Mouse (Mus musculus) forebrain, embryonic 14.5 days (tissue): ENCODE measurements around the gene Rnf126. TPM values are rescaled to one million over a fixed set of nuclear protein-coding genes. Genes with fewer than 3 reads are reported as not detected.
"Not testable (repeated sequence)": the region's sequence is repeated elsewhere in the genome, so short reads cannot be mapped to it uniquely, and the experiment has no call there.

Source experiments
- ATAC-seq: fragments of 200-750 bp; cut with Nextera tagmentation; 2 replicates; pipeline ENCODE4 v1.8.0; 2017; ENCODE audit warnings: mild to moderate bottlenecking, moderate library complexity
- DNase-seq: peaks from one replicate; pipeline ENCODE4 v3.0.0-alpha.2; 2015; ENCODE audit warnings: low spot score
- H3K27ac ChIP-seq: fragments of 300-500 bp; sonication (generic); 2 replicates; pipeline ENCODE4 v1.5.1; 2014; ENCODE audit warnings: low read depth, mild to moderate bottlenecking, control low read depth, low read length, moderate library complexity
- H3K27me3 ChIP-seq: fragments of 300-500 bp; sonication (generic); replicated peaks from 2 replicates; pipeline ENCODE4 v1.6.1; 2014; ENCODE audit warnings: low read length, control low read depth, mixed read lengths; ENCODE audit not compliant: control insufficient read depth, insufficient read depth
- H3K36me3 ChIP-seq: fragments of 300-500 bp; sonication (generic); 2 replicates; pipeline ENCODE4 v1.6.1; 2014; ENCODE audit warnings: low read length, control low read depth; ENCODE audit not compliant: control insufficient read depth, insufficient read depth
- H3K4me1 ChIP-seq: fragments of 300-500 bp; sonication (generic); 2 replicates; pipeline ENCODE4 v1.6.1; 2014; ENCODE audit warnings: antibody characterized with exemption, low read length, control low read depth; ENCODE audit not compliant: control insufficient read depth, insufficient read depth
- H3K4me2 ChIP-seq: fragments of 300-500 bp; sonication (generic); 2 replicates; pipeline ENCODE4 v1.6.1; 2014; ENCODE audit warnings: mild to moderate bottlenecking, control low read depth, low read length
- H3K4me3 ChIP-seq: fragments of 300-500 bp; sonication (generic); 2 replicates; pipeline ENCODE4 v1.5.1; 2014; ENCODE audit warnings: low read depth, low read length, control low read depth
- H3K9ac ChIP-seq: fragments of 300-500 bp; sonication (generic); 2 replicates; pipeline ENCODE4 v1.6.1; 2014; ENCODE audit warnings: mild to moderate bottlenecking, low read length, control low read depth, moderate library complexity
- H3K9me3 ChIP-seq: fragments of 300-500 bp; sonication (generic); replicated peaks from 2 replicates; pipeline ENCODE4 v1.6.1; 2016; ENCODE audit warnings: low read length, control low read depth, mixed read lengths; ENCODE audit not compliant: control insufficient read depth
- WGBS: fragments of 180-500 bp; shearing (Covaris S2); extraction: QIAGEN DNeasy Blood & Tissue Kit; methylation state at CpG from one replicate; pipeline ENCODE4 v1.1.7; 2014; 5-methylcytosine and 5-hydroxymethylcytosine counted together
- polyA plus RNA-seq: library from polyadenylated mRNA; unstranded; fragments of >200 nt; fragmentation: Nextera tagmentation; extraction: Ambion mirVana; gene quantifications from 2 replicates; pipeline ENCODE4 v1.2.1, GENCODE M21; 2014

Gene Rnf126
- polyA plus RNA-seq, 1 experiment from 2014 or later: 60.6 TPM

- H3K36me3 ChIP-seq: peaks cover 23% of the 10 kb centered on the region
- no peaks in the 10 kb centered on the region for H3K27me3 ChIP-seq
- WGBS: 71% methylated on average over 2 of the region's 2 CpGs
- no peak for DNase-seq
- H3K4me2 ChIP-seq: peak overlapping the region; percentile 80
- no peak for ATAC-seq
- peak overlapping the region; percentile 94 for H3K4me3 ChIP-seq
- no peaks in the 10 kb centered on the region for H3K9me3 ChIP-seq
- peaks cover 14% of the 10 kb centered on the region for H3K4me1 ChIP-seq
- no peak overlapping the region for H3K27ac ChIP-seq
- H3K9ac ChIP-seq: peak overlapping the region; percentile 96
Observed at GRCm38 (mm10) chr10:79765228-79765745, 1.5 kb downstream of the Rnf126 start.

GRCm38 (mm10) chr10:79764234-79764633 is 2.5 kb downstream of the Rnf126 start:
- Histone ChIP-seq H3K27ac (no peak overlapping the region), H3K9ac (peak overlapping the region; percentile 14; the same call in 1 of the 2 replicates), H3K4me1 (peaks cover 14% of the 10 kb centered on the region), H3K27me3 (no peaks in the 10 kb centered on the region), H3K4me2 (no peak overlapping the region), H3K36me3 (peaks cover 27% of the 10 kb centered on the region), H3K9me3 (no peaks in the 10 kb centered on the region), H3K4me3 (no peak overlapping the region)
- 85% methylated on average over 7 of the region's 7 CpGs for WGBS
- ATAC-seq (no peak), DNase-seq (no peak)

GRCm38 (mm10) chr10:79762875-79763274 is 3.9 kb downstream of the Rnf126 start:
- peaks cover 11% of the 10 kb centered on the region for H3K4me1 ChIP-seq
- H3K4me2 ChIP-seq: no peak overlapping the region
- 87% methylated on average over 3 of the region's 3 CpGs for WGBS
- H3K36me3 ChIP-seq: peaks cover 40% of the 10 kb centered on the region
- H3K9ac ChIP-seq: no peak overlapping the region
- H3K4me3 ChIP-seq: no peak overlapping the region
- no peaks in the 10 kb centered on the region for H3K9me3 ChIP-seq
- H3K27ac ChIP-seq: no peak overlapping the region
- no peak for DNase-seq
- H3K27me3 ChIP-seq: no peaks in the 10 kb centered on the region
- ATAC-seq: no peak

- Histone ChIP-seq H3K4me3 (no peak overlapping the region), H3K9ac (no peak overlapping the region), H3K4me2 (no peak overlapping the region), H3K27me3 (no peaks in the 10 kb centered on the region), H3K36me3 (peaks cover 59% of the 10 kb centered on the region), H3K27ac (no peak overlapping the region), H3K9me3 (no peaks in the 10 kb centered on the region), H3K4me1 (peaks cover 7% of the 10 kb centered on the region)
- DNase-seq (no peak), ATAC-seq (no peak)
- 94% methylated on average over 11 of the region's 11 CpGs for WGBS
Observed at GRCm38 (mm10) chr10:79760603-79761143, 6.1 kb downstream of the Rnf126 start.

- not testable (repeated sequence) for DNase-seq, H3K9ac ChIP-seq, H3K4me2 ChIP-seq, H3K9me3 ChIP-seq, H3K4me3 ChIP-seq, H3K27ac ChIP-seq, ATAC-seq, H3K27me3 ChIP-seq, H3K4me1 ChIP-seq
- peaks cover 62% of the 10 kb centered on the region for H3K36me3 ChIP-seq
- WGBS: 78% methylated on average over 1 of the region's 1 CpGs
Observed at GRCm38 (mm10) chr10:79759675-79760074, 7.1 kb downstream of the Rnf126 start.

- H3K27me3 ChIP-seq: no peaks in the 10 kb centered on the region
- H3K4me3 ChIP-seq: no peak overlapping the region
- H3K4me2 ChIP-seq: no peak overlapping the region
- H3K36me3 ChIP-seq: peaks cover 53% of the 10 kb centered on the region
- DNase-seq (no peak), ATAC-seq (no peak)
- no peaks in the 10 kb centered on the region for H3K9me3 ChIP-seq
- H3K9ac ChIP-seq: no peak overlapping the region
- H3K4me1 ChIP-seq: no peaks in the 10 kb centered on the region
- H3K27ac ChIP-seq: no peak overlapping the region
- 93% methylated on average over 24 of the region's 24 CpGs for WGBS
Observed at GRCm38 (mm10) chr10:79756660-79757059, 10.1 kb downstream of the Rnf126 start.

GRCm38 (mm10) chr10:79755854-79756253 is 10.9 kb downstream of the Rnf126 start:
- Histone ChIP-seq H3K4me3 (no peak overlapping the region), H3K27ac (no peak overlapping the region), H3K4me2 (no peak overlapping the region), H3K9ac (no peak overlapping the region), H3K4me1 (no peaks in the 10 kb centered on the region), H3K9me3 (no peaks in the 10 kb centered on the region), H3K27me3 (no peaks in the 10 kb centered on the region), H3K36me3 (peaks cover 45% of the 10 kb centered on the region)
- DNase-seq (no peak), ATAC-seq (no peak)
- 82% methylated on average over 3 of the region's 3 CpGs for WGBS

- Histone ChIP-seq H3K36me3 (peaks cover 38% of the 10 kb centered on the region), H3K4me3 (peak within 1 kb of the TSS; percentile 26), H3K27me3 (no peaks in the 10 kb centered on the region), H3K9me3 (no peaks in the 10 kb centered on the region), H3K9ac (peak within 1 kb of the TSS; percentile 48; the same call in 1 of the 2 replicates), H3K4me1 (no peaks in the 10 kb centered on the region), H3K4me2 (peak within 1 kb of the TSS; percentile 68), H3K27ac (no peak within 1 kb of the TSS)
- WGBS: 1% methylated on average over 36 of the region's 36 CpGs
- peak; percentile 61 for DNase-seq
- ATAC-seq: peak; percentile 82
Observed at GRCm38 (mm10) chr10:79754856-79755516, 11.8 kb downstream of the Rnf126 start, which contains the start of gene Fgf22. Gene Fgf22, plus strand, starts transcription at chr10:79755076.

GRCm38 (mm10) chr10:79748496-79748895 is 18.3 kb downstream of the Rnf126 start:
- no peak for ATAC-seq
- peaks cover 12% of the 10 kb centered on the region for H3K36me3 ChIP-seq
- no peak for DNase-seq
- H3K9ac ChIP-seq: no peak overlapping the region
- H3K27ac ChIP-seq: no peak overlapping the region
- no peaks in the 10 kb centered on the region for H3K9me3 ChIP-seq
- H3K27me3 ChIP-seq: no peaks in the 10 kb centered on the region
- 82% methylated on average over 6 of the region's 6 CpGs for whole genome bisulfite sequencing
- H3K4me1 ChIP-seq: no peaks in the 10 kb centered on the region; the same call in 1 of the 2 replicates
- H3K4me2 ChIP-seq: no peak overlapping the region
- H3K4me3 ChIP-seq: no peak overlapping the region
